In genomic region chr5:150664794-150665131, GRCm38 (mm10) we compare ENCODE assay signal across 8 mouse cellular contexts. TPM values are rescaled to one million over a fixed set of nuclear protein-coding genes. Genes with fewer than 3 reads are reported as not detected.
DNase-seq lines count a peak whose midpoint lies in the region; ATAC-seq and TF ChIP-seq lines count a peak whose summit lies in the region.

No protein-coding gene starts in this region.

- TF ChIP-seq CTCF in kidney, adult 2 months (conservative IDR thresholded peaks at IDR 0.05; ENCODE audit: insufficient read depth, insufficient read length, low read depth, low read length) = no peak
- no peak for TF ChIP-seq CTCF in bone marrow, adult 2 months (IDR thresholded peaks at IDR 0.05; ENCODE audit: control insufficient read depth, insufficient read depth, low read length)

- peak overlapping the region; percentile 93 for H3K9ac ChIP-seq in hindbrain, embryonic 13.5 days
- peak overlapping the region; percentile 92 for H3K9ac ChIP-seq in midbrain, embryonic 15.5 days

- peak overlapping the region; percentile 86 for H3K4me3 ChIP-seq in kidney, adult 2 months (ENCODE audit: insufficient read depth, low read depth, low read length)
- H3K4me3 ChIP-seq in bone marrow, adult 2 months (replicated peaks; ENCODE audit: control insufficient read depth, low read depth, low read length) = peak overlapping the region; percentile 76
- H3K4me3 ChIP-seq in hindbrain, embryonic 13.5 days = peak overlapping the region; percentile 98
- peak overlapping the region; percentile 96 for H3K4me3 ChIP-seq in midbrain, embryonic 15.5 days

- TF ChIP-seq POLR2A in kidney, adult 2 months (IDR thresholded peaks at IDR 0.05; ENCODE audit: low read depth, low read length) = no peak
- TF ChIP-seq POLR2A in bone marrow, adult 2 months (IDR thresholded peaks at IDR 0.05; ENCODE audit: borderline replicate concordance, control insufficient read depth, low read depth, low read length) = no peak

- H3K27ac ChIP-seq in kidney, adult 2 months (ENCODE audit: insufficient read depth, low read depth, low read length) = peak overlapping the region; percentile 83
- peak overlapping the region; percentile 89 for H3K27ac ChIP-seq in bone marrow, adult 2 months (ENCODE audit: control insufficient read depth, insufficient read depth, low read depth, low read length, poor library complexity)
- peak overlapping the region; percentile 92 for H3K27ac ChIP-seq in hindbrain, embryonic 13.5 days
- peak overlapping the region; percentile 90 for H3K27ac ChIP-seq in midbrain, embryonic 15.5 days

- H3K9me3 ChIP-seq in hindbrain, embryonic 13.5 days = no peaks in the 10 kb centered on the region
- H3K9me3 ChIP-seq in midbrain, embryonic 15.5 days = no peaks in the 10 kb centered on the region

- WGBS in kidney, adult 2 months = under 1% methylated on average over 10 of the region's 10 CpGs
- 0% methylated on average over 10 of the region's 10 CpGs for WGBS in bone marrow, adult 2 months
- WGBS in hindbrain, embryonic 13.5 days = 2% methylated on average over 10 of the region's 10 CpGs
- under 1% methylated on average over 10 of the region's 10 CpGs for WGBS in midbrain, embryonic 15.5 days

- no peak for ATAC-seq in hindbrain, embryonic 13.5 days (ENCODE audit: low FRiP score)
- no peak for ATAC-seq in midbrain, embryonic 15.5 days (replicated peaks)

- no peaks in the 10 kb centered on the region for H3K27me3 ChIP-seq in kidney, adult 2 months (replicated peaks; ENCODE audit: control insufficient read depth, insufficient read depth, low read length)
- no peaks in the 10 kb centered on the region for H3K27me3 ChIP-seq in hindbrain, embryonic 13.5 days
- no peaks in the 10 kb centered on the region for H3K27me3 ChIP-seq in midbrain, embryonic 15.5 days (replicated peaks)

- DNase-seq in kidney, adult 2 months = no peak
- no peak for DNase-seq in kidney, adult 11 months
- DNase-seq in urinary bladder, adult 18-20 months (ENCODE audit: low spot score in 2 of 2) = no peak
- no peak for DNase-seq in adrenal gland, postnatal 36 days
- no peak for DNase-seq in urinary bladder, postnatal 36 days (ENCODE audit: low spot score in 2 of 2)

- peak overlapping the region; percentile 83 for H3K4me2 ChIP-seq in hindbrain, embryonic 13.5 days
- H3K4me2 ChIP-seq in midbrain, embryonic 15.5 days = peak overlapping the region; percentile 67

- H3K36me3 ChIP-seq in kidney, adult 2 months (ENCODE audit: control insufficient read depth, insufficient read depth, low read length) = peaks cover 5% of the 10 kb centered on the region; the same call in 1 of the 2 replicates
- H3K36me3 ChIP-seq in hindbrain, embryonic 13.5 days = peaks cover 14% of the 10 kb centered on the region
- peaks cover 7% of the 10 kb centered on the region; the same call in 1 of the 2 replicates for H3K36me3 ChIP-seq in midbrain, embryonic 15.5 days (replicated peaks)

- no peaks in the 10 kb centered on the region; the same call in 1 of the 2 replicates for H3K4me1 ChIP-seq in kidney, adult 2 months (ENCODE audit: control insufficient read depth, insufficient read depth, low read length)
- H3K4me1 ChIP-seq in bone marrow, adult 2 months (ENCODE audit: control insufficient read depth, insufficient read depth, low read length) = no peaks in the 10 kb centered on the region
- H3K4me1 ChIP-seq in hindbrain, embryonic 13.5 days (replicated peaks) = peaks cover 30% of the 10 kb centered on the region
- peaks cover 23% of the 10 kb centered on the region for H3K4me1 ChIP-seq in midbrain, embryonic 15.5 days

RNA-seq across cellular contexts. Expression of gene N4bp2l2, which starts 1.2 kb away (rescaled TPM):
- polyA plus RNA-seq in kidney, adult 2 months (2012; rRNA removed) = 6.5 and 7.4 TPM in 2 replicates
- 25.2 and 75.3 TPM in 2 replicates for polyA plus RNA-seq in bone marrow, adult 2 months (2011; ENCODE audit: insufficient read depth, insufficient read length, low replicate concordance, missing spikeins)
- polyA plus RNA-seq in hindbrain, embryonic 13.5 days (2015; fragmentation: Nextera tagmentation; extraction: Ambion mirVana) = 35.2 and 36.7 TPM in 2 replicates
- 26.9 and 27.3 TPM in 2 replicates for polyA plus RNA-seq in midbrain, embryonic 15.5 days (2015; fragmentation: Nextera tagmentation; extraction: Ambion mirVana)
- total RNA-seq in adrenal gland, postnatal 36 days (2021) = 10 to 100 TPM; 79.0 to 87.5 TPM

RNA-seq across cellular contexts. Expression of gene Pds5b, which starts 8.8 kb away (rescaled TPM):
- polyA plus RNA-seq in kidney, adult 2 months (2012; rRNA removed) = 3.9 and 5.0 TPM in 2 replicates
- 9.9 and 11.5 TPM in 2 replicates for polyA plus RNA-seq in bone marrow, adult 2 months (2011; ENCODE audit: insufficient read depth, insufficient read length, low replicate concordance, missing spikeins)
- 33.3 and 35.0 TPM in 2 replicates for polyA plus RNA-seq in hindbrain, embryonic 13.5 days (2015; fragmentation: Nextera tagmentation; extraction: Ambion mirVana)
- polyA plus RNA-seq in midbrain, embryonic 15.5 days (2015; fragmentation: Nextera tagmentation; extraction: Ambion mirVana) = 30.1 and 32.5 TPM in 2 replicates
- 10 to 100 TPM; 24.9 to 25.4 TPM for total RNA-seq in adrenal gland, postnatal 36 days (2021)
